Mouse (Mus musculus) urinary bladder, postnatal 4 days (tissue): ENCODE results near the gene Lpcat1.

Experiments
- DNase-seq, 2 experiments: peaks; one replicate each; pipeline ENCODE4 v3.0.0; 2021 to 2022; ENCODE audit warnings: low spot score in 2 of 2

Lpcat1 gene

DNA sequence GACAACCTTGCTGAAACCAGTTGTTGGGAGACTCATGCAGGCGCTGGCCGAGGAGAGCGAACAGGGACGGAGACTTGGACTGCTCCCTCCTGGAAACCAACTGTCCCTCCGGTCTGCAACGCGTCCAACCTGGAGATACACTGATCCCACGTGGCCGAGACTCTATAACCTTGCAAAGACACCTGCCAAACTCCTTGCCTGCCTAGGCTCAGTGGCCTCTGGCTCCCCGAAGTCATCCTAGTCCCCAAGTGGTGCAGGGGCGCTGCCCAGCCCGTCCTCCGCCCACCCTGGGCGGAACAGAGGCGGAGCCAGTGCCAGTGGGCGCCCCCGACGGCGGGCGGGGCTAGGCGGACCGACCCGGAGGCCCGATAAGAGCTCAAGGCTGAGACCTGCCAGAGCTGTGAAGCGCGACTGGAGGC is 69.4 kb downstream of the Lpcat1 start, which contains the start of gene Slc6a3:
TSS of gene Slc6a3 (plus strand) at position 345 of the 419 bp plus-strand sequence.
- no peak for DNase-seq

GRCm38 (mm10) chr13:73536824-73537223 is 69.8 kb downstream of the Lpcat1 start:
- DNase-seq, result no peak

DNA sequence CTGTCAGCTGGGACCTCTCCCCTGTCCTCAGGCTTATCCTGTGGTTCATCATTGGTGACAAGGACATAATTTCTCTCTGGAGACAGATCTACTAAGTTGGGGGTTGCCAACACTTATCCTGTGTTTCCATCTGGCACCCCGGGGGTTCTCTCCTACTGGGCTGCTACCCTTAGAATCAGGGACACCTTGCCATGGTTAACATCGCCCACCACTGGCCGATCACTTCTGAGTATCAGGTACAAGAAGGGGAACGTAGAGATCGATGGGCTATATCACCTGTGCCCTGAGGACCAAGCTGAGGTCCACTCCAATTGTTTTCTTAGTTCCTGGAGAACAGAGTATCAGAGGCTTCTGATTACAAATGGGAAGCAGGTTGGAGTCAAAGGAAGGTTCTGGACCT is 97.2 kb downstream of the Lpcat1 start:
- peak in 1 of 2 experiments; percentile 52 for DNase-seq
